Mouse (Mus musculus): Measurements from ENCODE around the gene Syne3.

The Syne3 gene

DNA sequence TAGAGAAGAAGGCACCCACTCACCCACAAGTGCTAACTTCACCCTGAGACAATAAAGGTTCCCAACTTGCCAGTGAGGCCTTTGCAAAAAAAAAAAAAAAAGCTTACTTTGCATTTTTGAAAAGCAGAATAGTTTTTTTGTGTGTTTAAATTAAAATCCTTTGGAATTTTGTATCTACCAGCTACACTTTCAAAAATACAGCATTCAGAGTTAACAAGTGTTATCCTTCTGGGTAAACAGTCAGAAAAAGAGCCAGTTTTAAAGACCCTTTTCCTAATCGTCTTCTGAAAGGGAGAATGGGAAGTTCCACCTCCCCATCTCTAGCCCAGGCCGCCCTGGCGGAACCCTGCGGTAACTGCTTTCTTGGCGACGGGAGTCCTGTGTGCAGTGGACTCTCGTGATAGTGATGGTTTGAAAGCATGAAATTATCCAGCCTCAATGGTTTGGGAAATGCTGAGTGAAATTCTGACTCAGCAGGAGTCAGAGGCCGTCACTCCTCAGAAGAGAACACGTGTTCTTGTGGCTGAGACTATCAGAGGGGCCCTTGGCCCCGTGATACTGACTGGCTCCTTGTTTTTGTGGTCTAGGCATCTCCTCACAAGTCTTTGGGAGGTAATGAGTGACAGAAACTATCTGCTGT is 16.5 kb upstream of the Syne3 start:
- no peak for DNase-seq (ENCODE audit: low read depth, low spot score)

DNA sequence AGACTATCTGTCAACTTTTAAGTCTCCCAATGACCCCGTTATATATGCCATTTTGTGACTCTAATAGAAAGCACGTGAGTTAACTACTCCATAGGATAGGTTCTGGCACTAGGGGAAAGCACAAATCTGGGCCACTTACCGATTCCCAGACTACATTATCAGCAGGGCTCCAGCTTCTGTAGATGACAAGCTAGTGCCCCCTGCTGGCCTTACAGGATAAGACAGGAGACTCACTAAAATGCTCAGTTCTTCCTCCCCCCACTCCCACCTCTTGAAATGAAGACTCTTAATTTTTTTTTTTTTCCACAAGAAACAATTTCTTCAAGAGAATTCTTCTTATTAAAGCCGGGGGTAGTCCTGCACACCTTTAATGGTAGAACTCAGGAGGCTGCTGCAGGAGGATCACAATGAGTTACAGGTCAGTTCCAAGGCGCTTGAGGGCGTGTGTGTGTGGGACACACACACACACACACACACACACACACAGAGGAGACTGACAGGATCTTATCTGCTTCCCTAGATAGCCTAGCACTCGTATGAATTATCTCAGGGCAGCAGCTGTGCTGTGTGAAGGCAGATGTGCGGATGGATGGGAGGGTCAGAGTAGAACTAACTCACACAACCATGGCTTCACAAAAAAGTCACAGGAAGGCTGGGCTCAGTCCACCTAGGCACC is 15.8 kb upstream of the Syne3 start:
- peak; percentile 64 for DNase-seq (ENCODE audit: low read depth, low spot score)

DNA sequence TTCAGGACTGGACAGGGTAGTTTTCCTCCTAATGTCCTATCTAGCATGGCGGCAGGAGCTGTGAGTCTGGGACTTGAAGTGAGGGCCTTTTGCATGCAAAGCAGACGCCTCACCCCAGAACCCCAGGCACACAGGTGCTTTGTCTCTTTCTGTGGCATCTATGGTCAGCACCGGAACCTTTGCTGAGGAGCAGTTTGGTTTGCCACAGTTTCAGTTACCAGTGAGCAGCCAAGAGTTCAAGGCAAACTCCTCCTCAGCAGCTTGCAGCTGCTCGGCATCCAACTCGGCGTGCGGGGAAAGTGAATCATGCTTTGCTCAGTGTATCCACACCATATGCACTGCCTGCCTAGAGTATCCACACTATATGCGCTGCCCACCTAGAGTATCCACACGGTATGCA is 13.2 kb upstream of the Syne3 start:
- no peak for DNase-seq (ENCODE audit: low read depth, low spot score)

DNA sequence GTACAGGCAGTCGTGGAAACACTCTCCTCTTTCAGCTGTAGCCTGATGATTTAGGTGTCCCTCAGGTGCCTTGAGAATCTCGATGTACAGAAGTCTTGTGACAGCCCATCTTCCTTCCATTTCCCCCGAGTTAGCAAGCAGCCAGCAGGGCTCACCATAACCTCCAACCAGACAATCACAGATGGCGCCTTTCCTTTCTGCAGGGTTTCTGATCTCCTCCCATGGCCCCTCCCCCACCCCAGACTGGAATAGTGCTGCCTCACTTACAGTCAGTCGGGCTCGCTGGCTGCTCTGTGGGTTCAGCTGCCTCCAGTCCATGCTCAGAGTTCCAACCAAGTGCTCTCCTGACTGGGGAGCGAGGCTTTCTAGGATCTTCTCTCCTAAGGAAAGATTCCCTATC is 12.5 kb upstream of the Syne3 start:
- DNase-seq (ENCODE audit: low read depth, low spot score), result no peak

DNA sequence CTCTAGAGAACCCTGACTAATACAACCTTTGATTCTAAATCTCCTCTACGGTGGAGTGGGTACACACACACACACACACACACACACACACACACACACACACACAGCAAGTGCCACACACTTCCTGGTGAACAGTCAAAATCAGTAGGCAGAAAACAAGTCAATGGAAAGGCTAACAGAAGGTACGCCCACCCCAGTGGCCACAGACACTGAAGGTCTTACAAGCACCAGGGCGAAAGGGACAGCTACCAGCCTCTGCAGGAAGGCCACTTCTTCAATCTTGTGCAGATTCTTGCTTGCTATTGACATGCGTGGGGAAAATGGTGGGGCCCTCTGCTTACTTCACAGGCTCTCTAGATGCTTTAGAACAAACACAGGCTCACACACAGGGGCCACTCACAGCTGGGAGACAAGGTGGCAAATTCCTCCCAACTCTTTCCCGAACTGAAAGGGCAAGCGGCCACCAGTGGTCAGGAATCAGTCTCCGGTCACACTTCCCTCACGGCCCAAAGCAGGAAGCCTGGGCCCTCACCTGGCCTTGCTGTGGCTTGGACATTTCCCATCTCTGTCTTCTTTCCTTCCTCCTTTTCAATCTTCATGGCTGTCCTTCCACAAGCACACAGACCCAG is 11.9 kb upstream of the Syne3 start:
- DNase-seq (ENCODE audit: low read depth, low spot score), result no peak

DNA sequence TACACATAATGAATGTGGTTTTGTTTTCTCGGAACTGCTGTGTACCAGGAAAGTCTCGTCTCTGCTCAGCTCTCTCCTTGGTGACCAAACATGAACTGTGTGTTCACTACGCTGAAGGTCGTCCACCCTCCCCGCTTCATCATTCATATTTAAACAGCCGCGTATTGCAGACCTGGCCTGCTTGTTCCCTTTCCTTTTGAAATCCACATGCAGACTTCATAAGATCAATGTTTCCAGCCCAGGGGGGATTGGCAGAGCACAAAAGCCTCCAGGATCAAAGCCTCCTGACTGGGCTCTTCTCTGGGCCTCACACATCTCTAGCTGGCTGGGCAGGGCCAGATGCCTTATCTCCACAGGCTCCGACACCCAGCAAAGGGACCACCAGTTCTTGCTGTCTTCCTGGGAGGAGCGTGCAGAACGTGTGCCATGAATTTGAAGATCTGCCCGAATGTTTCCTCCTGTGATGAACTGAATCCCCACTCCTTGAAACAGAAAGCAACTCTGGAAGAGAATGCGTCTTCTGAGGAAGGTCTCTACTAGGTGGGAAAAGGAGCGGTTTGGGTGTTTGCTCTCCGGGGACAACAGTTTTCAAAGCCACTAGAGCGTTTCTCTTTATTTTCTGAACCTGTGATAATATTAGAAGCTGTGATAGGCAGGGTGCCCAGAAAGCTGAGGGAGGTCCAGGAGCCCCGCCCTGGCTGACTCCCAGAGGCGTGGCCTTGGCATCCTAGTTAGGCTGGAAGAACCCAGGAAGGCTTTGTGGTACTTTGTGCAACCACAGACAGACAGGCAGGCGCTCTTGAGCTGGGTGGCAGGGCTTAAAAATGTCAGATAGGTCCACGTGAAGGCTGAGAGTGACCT is 10.0 kb upstream of the Syne3 start:
- DNase-seq (ENCODE audit: low read depth, low spot score), result no peak

DNA sequence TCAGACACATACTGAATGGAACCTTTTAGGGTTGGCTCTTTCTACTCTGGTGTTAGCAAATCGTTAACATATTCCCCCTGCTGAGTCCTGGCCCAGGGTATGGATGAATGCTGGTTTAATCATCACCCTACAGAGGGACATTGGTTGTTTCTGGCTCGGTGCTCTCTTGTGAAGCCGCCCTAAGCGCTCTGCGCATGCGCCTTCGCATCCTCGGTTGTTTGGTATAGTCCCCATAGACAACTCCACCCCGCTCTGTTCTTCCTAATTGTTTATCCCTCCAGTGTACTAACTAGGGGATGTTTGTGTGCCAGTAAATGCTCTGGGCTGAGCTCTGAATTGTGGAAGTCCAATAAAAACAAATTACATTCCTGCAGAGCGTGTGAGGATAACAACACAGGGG is 7.0 kb upstream of the Syne3 start:
- no peak for DNase-seq (ENCODE audit: low read depth, low spot score)

DNA sequence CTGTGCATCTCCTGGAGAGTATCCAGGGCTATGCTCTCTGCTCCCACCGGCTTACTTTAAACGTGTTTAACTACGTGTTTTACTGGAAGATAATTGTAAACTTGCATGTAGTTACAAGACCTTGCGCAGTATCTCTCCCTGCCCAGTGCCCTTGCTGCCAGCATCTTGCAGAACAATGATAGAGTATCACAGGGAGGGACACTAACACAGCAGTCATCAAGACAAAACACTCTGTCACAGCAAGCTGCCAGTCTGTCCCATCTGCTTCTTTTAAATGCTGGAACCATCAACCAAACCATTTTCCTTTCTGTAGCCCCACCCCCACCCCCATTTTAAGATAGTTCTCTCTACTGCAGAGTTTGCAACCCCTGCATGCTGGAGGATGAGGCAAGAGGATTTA is 6.6 kb upstream of the Syne3 start:
- DNase-seq (ENCODE audit: low read depth, low spot score), result no peak

DNA sequence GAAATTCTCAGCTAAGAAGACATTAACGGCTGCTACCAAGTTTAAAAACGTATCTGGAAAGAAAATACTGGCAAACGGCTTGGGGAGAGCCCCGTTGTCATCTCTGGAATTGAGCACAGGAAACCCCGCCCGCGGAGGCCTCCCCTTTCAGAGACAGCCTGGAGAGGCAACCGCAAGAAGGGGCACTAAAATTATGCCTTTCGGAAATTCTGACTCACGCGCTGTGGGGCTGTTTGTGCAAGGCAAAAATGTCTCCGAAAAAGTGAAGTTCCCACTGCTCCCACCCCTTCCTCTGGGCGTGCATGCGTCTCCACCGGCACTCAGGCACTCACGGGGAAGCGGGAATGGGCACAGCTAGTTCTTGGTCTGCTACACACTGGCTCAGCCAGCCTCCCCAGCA is 3.5 kb upstream of the Syne3 start:
- DNase-seq (ENCODE audit: low read depth, low spot score), result peak; percentile 51

DNA sequence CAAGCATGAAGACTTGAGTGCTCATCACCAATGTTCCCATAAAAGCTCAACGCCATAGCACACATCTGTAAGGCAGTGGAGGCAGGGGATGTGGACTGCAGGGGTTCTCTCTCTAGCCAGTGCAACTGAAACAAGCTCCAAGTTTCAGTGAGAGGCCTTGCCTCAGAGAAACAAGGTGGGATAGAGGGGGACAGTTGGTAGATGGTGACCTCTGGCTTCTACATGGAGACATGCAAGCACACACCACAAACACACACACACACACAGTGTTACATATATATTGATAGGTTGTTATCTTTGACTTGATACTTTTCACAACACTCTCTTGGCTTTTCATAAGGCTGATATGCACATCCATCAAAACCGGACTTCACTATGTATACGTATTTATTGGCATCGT is 2.7 kb upstream of the Syne3 start:
- DNase-seq (ENCODE audit: low read depth, low spot score), result no peak

DNA sequence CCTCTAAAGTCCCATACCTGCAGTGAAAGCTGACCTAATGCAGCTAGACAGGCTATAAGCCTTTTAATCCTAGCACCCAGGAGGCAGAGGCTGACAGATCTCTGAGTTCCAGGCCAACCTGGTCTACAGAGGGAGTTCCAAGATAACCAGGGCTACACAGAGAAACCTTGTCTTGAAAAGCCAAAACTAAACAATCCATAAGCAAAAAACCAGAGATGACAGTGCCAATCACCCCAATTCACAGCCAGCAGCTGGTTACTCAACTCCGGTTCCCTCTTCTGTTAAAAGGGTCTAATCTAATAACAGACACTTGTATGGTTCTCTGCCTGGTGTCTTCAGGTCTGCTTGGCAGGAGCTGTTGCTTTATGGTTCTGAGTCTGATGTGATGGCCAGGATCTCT is 2.0 kb upstream of the Syne3 start:
- DNase-seq (ENCODE audit: low read depth, low spot score), result no peak

DNA sequence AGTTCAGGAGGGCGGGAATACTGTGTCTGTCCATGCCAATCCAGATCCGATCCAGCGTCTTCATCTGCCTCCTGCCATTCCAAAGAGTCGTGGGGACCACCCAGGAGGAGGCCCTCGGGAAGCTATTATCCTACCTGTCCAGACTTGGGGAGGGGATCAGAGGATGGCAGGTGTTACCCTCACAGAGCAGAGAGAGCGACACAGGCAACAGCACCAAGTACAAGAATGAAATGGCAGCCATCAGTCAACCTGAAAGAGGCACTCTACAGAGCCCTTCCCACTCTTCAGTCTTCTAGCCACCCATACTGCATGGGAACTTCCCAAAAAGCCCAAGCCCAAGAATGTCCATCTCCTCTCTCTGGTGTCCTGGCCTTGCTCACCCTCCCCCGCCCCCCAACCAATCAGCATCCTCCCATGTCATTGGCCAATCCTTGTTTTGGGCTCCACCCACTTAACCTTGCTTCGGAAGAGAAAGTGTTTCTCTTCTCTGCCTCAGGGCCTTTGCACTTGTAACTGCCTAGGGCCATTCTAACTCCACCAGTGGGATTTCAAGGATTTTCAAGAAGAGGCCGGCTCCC is 693 bp upstream of the Syne3 start:
- DNase-seq (ENCODE audit: low read depth, low spot score), result no peak

DNA sequence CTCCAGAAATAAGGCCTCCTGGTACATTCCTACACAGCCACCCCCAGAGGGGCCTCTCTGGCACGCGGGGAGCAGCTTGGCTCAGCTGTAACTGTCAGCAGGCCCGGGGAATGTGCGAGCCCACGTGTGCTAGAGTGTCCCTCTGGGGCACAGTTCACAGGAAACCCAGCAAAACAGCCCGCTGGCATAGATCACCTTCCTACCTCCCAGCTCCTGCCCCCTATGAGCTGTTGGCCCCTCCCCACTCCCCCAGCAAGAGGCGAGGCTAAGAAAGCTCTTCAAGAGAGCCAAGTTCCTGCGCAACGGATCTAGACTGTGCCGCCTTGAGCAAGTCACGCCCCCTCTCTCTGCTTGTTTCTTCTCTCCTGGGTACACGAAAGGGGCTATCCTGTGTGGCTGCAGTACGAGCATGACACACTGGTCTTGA is 844 bp downstream of the Syne3 start:
- no peak for DNase-seq (ENCODE audit: low read depth, low spot score)

DNA sequence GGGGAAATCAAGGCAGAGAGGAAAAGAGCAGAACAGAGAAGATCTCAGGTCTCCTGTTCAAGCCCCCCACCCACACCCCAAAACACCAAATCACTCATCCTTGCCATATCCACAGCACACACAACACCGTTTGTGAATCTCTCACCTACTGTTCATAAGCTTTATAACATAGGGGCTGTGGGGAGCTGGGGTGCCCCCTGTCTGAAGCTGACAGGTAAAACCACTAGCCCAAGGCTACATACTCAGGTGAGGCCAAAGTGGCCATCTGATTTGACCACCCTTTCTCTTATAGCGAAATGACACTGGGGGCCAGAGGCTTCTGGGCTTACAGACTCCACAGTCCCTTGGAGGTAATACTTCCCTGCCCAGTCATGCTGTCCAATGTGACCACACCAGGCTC is 1.5 kb downstream of the Syne3 start:
- no peak for DNase-seq (ENCODE audit: low read depth, low spot score)

DNA sequence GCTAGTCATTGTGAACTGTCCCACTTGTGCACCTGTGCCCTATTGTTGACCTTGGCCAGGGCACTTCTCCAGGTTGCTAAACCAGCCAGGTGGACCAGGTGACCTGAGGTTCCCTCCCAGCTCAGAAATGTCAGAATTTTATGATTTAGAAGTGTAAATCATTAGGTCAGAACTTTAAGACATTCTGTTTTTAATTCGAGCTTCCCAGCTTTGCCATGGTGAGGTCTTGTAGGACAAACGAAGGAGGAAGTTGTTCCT is 4.0 kb downstream of the Syne3 start:
- no peak for DNase-seq (ENCODE audit: low read depth, low spot score)

DNA sequence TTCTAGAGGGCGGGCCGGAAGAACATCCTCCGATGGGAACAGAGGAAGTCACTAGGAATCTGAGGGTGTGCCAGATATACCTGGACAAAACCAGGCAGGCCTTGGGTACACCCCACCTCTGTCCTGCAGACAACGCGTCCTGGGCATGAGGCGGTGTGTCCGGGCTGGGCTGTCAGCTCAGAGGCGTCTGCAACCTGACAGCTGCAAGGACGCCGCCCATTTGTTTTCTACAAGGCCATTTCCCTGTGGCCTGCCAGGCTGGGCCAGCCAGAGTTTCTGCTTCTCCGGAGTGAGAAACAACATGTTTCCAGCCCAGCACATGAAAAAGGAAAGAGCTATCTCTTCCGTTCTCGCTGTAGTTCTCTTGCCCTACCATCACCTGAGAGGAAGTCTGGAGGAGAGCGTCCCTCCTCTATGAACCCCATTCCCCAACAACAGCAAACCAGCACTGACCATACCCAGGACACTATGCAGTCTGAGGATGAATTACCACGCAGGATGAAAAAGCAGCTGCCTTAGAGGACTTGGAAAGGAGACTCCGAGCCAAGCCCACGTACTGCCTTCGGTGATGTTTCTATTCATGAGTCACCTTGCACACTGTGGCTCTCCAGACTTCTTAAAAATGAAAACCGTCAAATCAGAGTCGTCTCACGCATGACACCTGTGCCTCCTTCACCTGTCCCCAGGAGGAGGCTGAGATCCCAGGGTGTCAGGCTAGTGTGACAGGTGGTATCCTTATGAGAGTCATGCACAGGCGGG is 4.5 kb downstream of the Syne3 start:
- no peak for DNase-seq (ENCODE audit: low read depth, low spot score)

DNA sequence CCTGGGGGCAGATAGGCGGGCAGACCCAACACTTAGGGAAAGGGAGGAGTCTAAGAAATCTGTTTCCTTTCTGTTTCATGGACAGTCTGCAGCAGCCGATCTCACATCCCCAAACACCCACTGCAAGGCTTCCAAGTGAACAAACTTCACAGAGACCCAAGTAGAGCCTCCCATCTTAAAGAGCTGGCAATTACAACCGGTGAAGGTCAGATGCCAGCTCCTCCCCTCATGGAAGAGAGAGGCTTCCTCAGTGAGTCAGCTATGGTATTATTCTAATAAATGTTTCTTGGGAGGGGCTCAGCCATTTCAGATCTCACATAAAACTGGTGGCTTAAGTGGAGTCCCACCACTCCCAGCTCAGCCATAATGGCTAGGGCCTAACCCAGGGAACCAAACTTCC is 5.9 kb downstream of the Syne3 start:
- no peak for DNase-seq (ENCODE audit: low read depth, low spot score)

DNA sequence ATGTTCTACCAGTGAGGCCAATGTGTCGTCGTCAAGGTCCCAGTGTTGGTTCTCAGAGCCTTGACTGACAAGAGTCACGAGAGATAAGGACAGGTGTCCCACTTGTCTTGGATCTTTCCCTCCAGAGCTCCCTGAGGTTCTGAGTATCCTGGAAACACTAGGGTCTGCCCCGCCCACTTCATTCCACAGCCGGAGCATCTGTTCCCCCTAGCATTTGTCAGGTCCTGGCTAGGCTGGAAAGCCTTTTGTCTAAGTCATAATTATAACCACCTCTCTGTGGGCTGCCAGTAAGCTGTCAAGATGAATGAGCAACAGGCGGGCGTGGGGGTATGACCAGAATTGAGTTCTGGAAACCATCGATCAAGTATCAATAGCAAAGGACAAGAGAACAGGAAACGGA is 6.5 kb downstream of the Syne3 start:
- no peak for DNase-seq (ENCODE audit: low read depth, low spot score)

DNA sequence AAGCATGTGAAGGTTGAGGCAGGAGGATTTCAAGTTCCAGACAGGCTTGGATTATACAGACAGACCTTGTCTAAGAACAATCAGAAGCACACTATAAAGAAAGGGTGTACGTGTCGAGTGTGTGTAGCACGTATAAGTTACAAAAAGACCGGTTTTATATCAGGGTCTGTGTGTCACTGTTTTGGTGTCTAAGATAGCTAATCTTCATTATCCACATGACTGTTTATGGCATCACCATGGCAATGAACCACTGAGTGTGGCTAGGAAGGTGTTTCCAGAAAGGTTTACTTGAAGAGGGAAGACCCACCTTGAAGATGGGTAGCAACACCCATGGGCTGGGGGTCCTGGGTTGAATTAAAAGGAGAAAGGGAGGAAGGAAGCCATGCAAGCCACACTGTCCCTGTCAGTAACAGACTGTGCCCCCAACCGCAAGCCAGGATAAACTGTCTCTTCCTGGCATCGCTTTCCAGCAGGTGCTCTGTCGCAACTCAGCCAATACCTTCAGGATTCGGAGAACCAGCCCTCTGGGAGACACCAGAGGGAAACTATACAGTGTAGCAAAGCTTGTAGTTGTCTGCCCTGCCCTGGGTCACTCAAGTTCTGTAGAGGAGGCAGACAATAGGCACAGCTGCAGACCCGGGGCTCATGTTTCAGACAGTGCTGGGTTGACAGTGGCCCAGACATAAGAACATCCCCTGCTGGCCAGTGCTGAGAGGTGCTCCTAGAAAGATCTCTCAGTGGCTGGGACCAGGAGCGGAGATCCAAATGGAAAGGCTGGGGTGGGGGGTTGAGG is 7.1 kb downstream of the Syne3 start:
- DNase-seq (ENCODE audit: low read depth, low spot score), result no peak

DNA sequence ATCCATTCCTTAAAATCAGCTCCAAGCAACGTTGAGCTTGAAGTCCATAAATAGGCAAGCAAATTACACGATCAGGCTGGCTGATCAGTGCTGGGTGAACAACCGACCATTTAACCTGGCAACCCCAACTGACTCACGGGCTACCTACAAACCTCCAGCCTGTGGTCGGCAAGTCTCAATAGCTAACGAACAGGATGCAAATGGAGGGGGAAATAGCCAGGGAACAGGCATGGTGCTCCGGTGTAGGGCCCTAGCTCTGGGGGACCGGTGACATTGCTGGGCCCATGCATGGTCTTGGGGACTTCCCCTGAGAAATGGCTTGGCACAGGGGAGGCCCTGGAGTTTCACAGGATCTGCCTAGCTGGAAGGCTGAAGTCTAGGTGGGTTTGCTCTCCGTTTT is 8.3 kb downstream of the Syne3 start:
- no peak for DNase-seq (ENCODE audit: low read depth, low spot score)
